Mouse (Mus musculus): ENCODE results near the gene Osgin1.
A peak's percentile ranks its signal among the peaks of the same experiment; 100 is the strongest.

Osgin1 gene

GRCm38 (mm10) chr8:119446211-119446989, 12.5 kb downstream of the Osgin1 start, which contains the start of gene Necab2:
Gene Necab2, plus strand, starts transcription at chr8:119446719.
- peak; percentile 54 for DNase-seq (ENCODE audit: low spot score)

- no peak for DNase-seq (ENCODE audit: low spot score)
Measured at GRCm38 (mm10) chr8:119446990-119447780, 13.3 kb downstream of the Osgin1 start.

GRCm38 (mm10) chr8:119447781-119448170, 13.9 kb downstream of the Osgin1 start:
- DNase-seq (ENCODE audit: low spot score): no peak

GRCm38 (mm10) chr8:119449627-119450026, 15.7 kb downstream of the Osgin1 start:
- no peak for DNase-seq (ENCODE audit: low spot score)

GRCm38 (mm10) chr8:119451131-119451530, 17.2 kb downstream of the Osgin1 start:
- no peak for DNase-seq (ENCODE audit: low spot score)

- DNase-seq (ENCODE audit: low spot score): no peak
Measured at GRCm38 (mm10) chr8:119452919-119453318, 19.0 kb downstream of the Osgin1 start.

GRCm38 (mm10) chr8:119456045-119456444, 22.1 kb downstream of the Osgin1 start:
- no peak for DNase-seq (ENCODE audit: low spot score)

GRCm38 (mm10) chr8:119459724-119460123, 25.8 kb downstream of the Osgin1 start:
- DNase-seq (ENCODE audit: low spot score): no peak

GRCm38 (mm10) chr8:119461356-119461755, 27.4 kb downstream of the Osgin1 start:
- no peak for DNase-seq (ENCODE audit: low spot score)

- no peak for DNase-seq (ENCODE audit: low spot score)
Measured at GRCm38 (mm10) chr8:119463709-119464108, 29.8 kb downstream of the Osgin1 start.

- DNase-seq (ENCODE audit: low spot score): no peak
Measured at GRCm38 (mm10) chr8:119466105-119466504, 32.2 kb downstream of the Osgin1 start.

GRCm38 (mm10) chr8:119466794-119467193, 32.9 kb downstream of the Osgin1 start:
- DNase-seq (ENCODE audit: low spot score): no peak

GRCm38 (mm10) chr8:119468091-119468490, 34.2 kb downstream of the Osgin1 start:
- DNase-seq (ENCODE audit: low spot score): no peak

GRCm38 (mm10) chr8:119478684-119479083, 44.8 kb downstream of the Osgin1 start:
- DNase-seq (ENCODE audit: low spot score): no peak

GRCm38 (mm10) chr8:119484145-119484896, 50.4 kb downstream of the Osgin1 start:
- DNase-seq (ENCODE audit: low spot score): no peak

GRCm38 (mm10) chr8:119487093-119487492, 53.2 kb downstream of the Osgin1 start:
- no peak for DNase-seq (ENCODE audit: low spot score)
